Mouse (Mus musculus) embryonic facial prominence, embryonic 14.5 days (tissue): ENCODE results near the gene Omd. TPM values are rescaled to one million over a fixed set of nuclear protein-coding genes. Genes with fewer than 3 reads are reported as not detected.

ENCODE experiments used
- ATAC-seq: fragments of 200-750 bp; cut with Nextera tagmentation; 2 replicates; pipeline ENCODE4 v1.8.0; 2017; ENCODE audit warnings: low read depth, moderate number of reproducible peaks, moderate TSS enrichment
- DNase-seq: peaks from one replicate; pipeline ENCODE4 v3.0.0-alpha.2; 2015; ENCODE audit warnings: low spot score
- H3K27ac ChIP-seq: fragments of 300-500 bp; sonication (generic); replicated peaks from 2 replicates; pipeline ENCODE4 v1.5.1; 2014; ENCODE audit warnings: low read depth, mild to moderate bottlenecking, low read length, moderate library complexity
- H3K27me3 ChIP-seq: fragments of 300-500 bp; sonication (generic); replicated peaks from 2 replicates; pipeline ENCODE4 v1.6.1; 2014; ENCODE audit warnings: low read length; ENCODE audit not compliant: control insufficient read depth, insufficient read depth
- H3K36me3 ChIP-seq: fragments of 300-500 bp; sonication (generic); 2 replicates; pipeline ENCODE4 v1.6.1; 2014; ENCODE audit warnings: low read length, mixed read lengths; ENCODE audit not compliant: control insufficient read depth, insufficient read depth
- H3K4me1 ChIP-seq: fragments of 300-500 bp; sonication (generic); 2 replicates; pipeline ENCODE4 v1.6.1; 2014; ENCODE audit warnings: antibody characterized with exemption, low read length; ENCODE audit not compliant: control insufficient read depth, insufficient read depth
- H3K4me2 ChIP-seq: fragments of 300-500 bp; sonication (generic); 2 replicates; pipeline ENCODE4 v1.6.1; 2014; ENCODE audit warnings: low read depth, mild to moderate bottlenecking, low read length, moderate library complexity, mixed read lengths
- H3K4me3 ChIP-seq: fragments of 300-500 bp; sonication (generic); 2 replicates; pipeline ENCODE4 v1.5.1; 2014; ENCODE audit warnings: low read depth, mild to moderate bottlenecking, low read length
- H3K9ac ChIP-seq: fragments of 300-500 bp; sonication (generic); 2 replicates; pipeline ENCODE4 v1.6.1; 2014; ENCODE audit warnings: low read depth, mild to moderate bottlenecking, low read length, moderate library complexity, mixed read lengths
- H3K9me3 ChIP-seq: fragments of 300-500 bp; sonication (generic); 2 replicates; pipeline ENCODE4 v1.6.1; 2016; ENCODE audit warnings: low read length; ENCODE audit not compliant: control insufficient read depth
- WGBS: fragments of 180-500 bp; shearing (Covaris S2); extraction: QIAGEN DNeasy Blood & Tissue Kit; methylation state at CpG from one replicate; pipeline ENCODE4 v1.1.7; 2014; 5-methylcytosine and 5-hydroxymethylcytosine counted together
- polyA plus RNA-seq: library from polyadenylated mRNA; unstranded; fragments of >200 nt; fragmentation: Nextera tagmentation; extraction: Ambion mirVana; gene quantifications from 2 replicates; pipeline ENCODE4 v1.2.1, GENCODE M21; 2014

The Omd gene
- polyA plus RNA-seq = 19.2 and 31.9 TPM in 2 replicates

DNA sequence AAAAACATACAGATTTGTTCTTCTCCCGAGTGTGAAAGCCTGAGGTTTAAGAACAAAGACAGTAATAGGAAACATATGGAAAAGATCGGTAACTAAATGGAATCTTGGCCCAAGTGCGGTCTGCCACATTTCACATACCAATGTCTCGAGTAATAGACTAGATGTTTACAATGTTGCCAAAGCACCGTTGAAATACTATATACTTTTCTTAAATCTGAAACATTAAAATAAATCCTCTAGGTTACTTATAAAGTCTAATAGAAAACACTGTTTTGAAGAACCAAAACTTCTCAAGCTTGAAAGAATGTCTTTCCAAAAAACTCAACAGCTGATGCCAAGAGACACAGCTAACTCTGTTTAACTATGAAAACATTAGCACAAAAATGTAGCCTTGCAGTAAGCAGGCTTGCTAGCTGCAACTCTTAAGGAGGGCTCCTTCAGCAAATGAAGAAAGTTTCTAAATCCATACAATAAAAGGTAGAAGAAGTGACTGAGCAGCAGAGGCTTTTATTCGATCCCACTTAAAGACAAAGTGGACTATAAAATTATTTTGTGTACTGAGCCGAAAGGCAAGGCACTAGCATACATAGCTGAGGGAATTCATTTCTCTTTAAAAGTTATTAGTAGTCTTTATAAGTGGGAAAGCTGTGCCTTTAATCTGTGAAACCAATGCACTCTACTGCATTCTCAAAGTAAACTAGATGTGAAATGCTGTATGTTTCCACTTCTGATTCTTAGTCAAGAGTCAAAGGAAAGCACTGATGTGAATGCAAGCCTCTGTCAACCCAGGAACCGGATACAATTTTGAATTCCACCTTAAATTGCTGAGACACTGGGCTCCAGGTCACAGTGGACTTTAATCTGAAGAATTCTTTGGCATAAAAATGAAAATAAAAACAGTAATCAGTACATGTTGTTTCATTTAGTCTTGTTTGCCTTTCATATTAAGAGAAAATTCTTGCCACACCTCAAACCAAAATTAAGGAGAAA, at the start of gene Omd:
TSS of gene Omd (plus strand) at position 922 of the 990 bp plus-strand sequence.
- H3K36me3 ChIP-seq = no peaks in the 10 kb centered on the region
- no peak within 1 kb of the TSS for H3K4me3 ChIP-seq
- ATAC-seq (peak; percentile 85), DNase-seq (peak; percentile 95)
- H3K9me3 ChIP-seq = no peaks in the 10 kb centered on the region
- peaks cover 25% of the 10 kb centered on the region for H3K4me1 ChIP-seq
- peak within 1 kb of the TSS; percentile 91 for H3K27ac ChIP-seq
- WGBS = 19% methylated on average over 8 of the region's 8 CpGs
- H3K27me3 ChIP-seq = no peaks in the 10 kb centered on the region
- H3K9ac ChIP-seq = no peak within 1 kb of the TSS
- peak within 1 kb of the TSS; percentile 33 for H3K4me2 ChIP-seq

DNA sequence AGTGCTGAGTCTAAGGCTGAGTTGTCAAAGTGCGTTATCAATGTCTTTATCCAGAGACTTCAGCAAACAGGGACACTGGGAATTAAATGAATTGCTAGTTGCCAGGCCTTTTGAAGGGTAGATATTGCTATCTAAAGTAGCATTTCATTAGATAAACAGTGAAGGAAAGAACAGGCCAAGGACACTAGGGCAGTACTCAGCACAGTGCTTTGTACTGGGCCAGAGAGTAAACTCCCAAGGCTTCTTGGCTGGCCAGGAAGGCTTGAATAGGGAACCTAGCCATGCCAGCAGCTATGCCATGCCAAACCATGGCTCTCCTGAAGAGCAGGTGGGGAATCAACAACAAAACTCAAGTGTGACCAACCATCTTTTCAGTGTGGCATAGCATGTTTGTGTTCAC, 45.3 kb upstream of the Omd start:
- whole genome bisulfite sequencing = 100% methylated on average over 1 of the region's 1 CpGs
- no peaks in the 10 kb centered on the region for H3K4me1 ChIP-seq
- no peaks in the 10 kb centered on the region for H3K9me3 ChIP-seq
- no peak for DNase-seq
- no peak for ATAC-seq
- H3K36me3 ChIP-seq = no peaks in the 10 kb centered on the region
- no peaks in the 10 kb centered on the region for H3K27me3 ChIP-seq
- no peak overlapping the region for H3K9ac ChIP-seq
- H3K4me3 ChIP-seq = no peak overlapping the region
- H3K27ac ChIP-seq = no peak overlapping the region
- no peak overlapping the region for H3K4me2 ChIP-seq

DNA sequence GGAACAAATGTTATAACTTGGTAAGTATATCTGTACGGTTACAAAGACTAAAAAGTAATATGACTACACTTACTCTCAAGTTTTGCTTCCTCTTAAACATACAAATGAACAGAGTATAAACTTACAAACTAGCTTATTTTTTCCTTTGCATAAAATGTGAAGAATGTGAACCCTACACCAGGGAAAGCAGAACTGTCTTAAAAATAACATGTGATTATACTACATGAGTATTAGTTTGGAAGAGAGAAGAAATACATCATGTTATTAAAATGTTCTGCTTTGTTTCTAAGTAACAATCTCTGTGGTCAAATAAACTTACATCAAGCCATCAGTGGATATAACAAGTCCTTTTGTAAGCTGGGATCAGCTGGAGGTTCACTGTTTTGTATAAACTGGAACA, 43.6 kb upstream of the Omd start:
- H3K9ac ChIP-seq = no peak overlapping the region
- DNase-seq (no peak), ATAC-seq (no peak)
- 51% methylated on average over 1 of the region's 1 CpGs for WGBS
- no peak overlapping the region for H3K4me2 ChIP-seq
- H3K4me1 ChIP-seq = peaks cover 5% of the 10 kb centered on the region
- H3K27me3 ChIP-seq = no peaks in the 10 kb centered on the region
- H3K4me3 ChIP-seq = no peak overlapping the region
- H3K9me3 ChIP-seq = no peaks in the 10 kb centered on the region
- H3K36me3 ChIP-seq = no peaks in the 10 kb centered on the region
- no peak overlapping the region for H3K27ac ChIP-seq

DNA sequence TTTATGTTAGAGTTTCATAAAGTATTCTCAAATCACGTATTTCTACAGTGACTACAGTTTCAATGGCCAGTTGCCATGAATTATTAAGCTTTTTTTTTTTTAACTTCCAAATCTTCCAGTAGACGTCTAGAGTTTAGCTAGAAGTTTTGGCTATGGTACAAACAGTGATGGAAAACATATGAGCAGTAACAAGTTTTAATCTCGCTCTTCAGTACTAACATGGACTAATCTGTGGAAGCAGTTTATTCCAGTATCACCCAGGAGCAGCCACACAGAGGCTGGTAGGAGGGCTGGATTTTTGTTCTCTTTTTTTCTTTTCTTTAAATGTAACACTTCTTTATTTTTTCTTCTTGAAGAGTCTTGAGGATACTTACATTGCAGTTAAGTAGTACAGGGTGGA, 38.0 kb upstream of the Omd start, which contains the start of gene Aspn:
TSS of gene Aspn (plus strand) at position 165 of the 400 bp plus-strand sequence.
- no peaks in the 10 kb centered on the region for H3K27me3 ChIP-seq
- peak within 1 kb of the TSS; percentile 63 for H3K9ac ChIP-seq
- H3K27ac ChIP-seq = peak within 1 kb of the TSS; percentile 86
- 0 out of 2 replicates have a peak, but pooled peaks have one; percentile 50 for ATAC-seq
- H3K9me3 ChIP-seq = no peaks in the 10 kb centered on the region
- H3K4me3 ChIP-seq = peak within 1 kb of the TSS; percentile 23
- H3K36me3 ChIP-seq = no peaks in the 10 kb centered on the region
- peak within 1 kb of the TSS; percentile 43 for H3K4me2 ChIP-seq
- WGBS = 32% methylated on average over 3 of the region's 3 CpGs
- DNase-seq = peak; percentile 91
- H3K4me1 ChIP-seq = peaks cover 14% of the 10 kb centered on the region

DNA sequence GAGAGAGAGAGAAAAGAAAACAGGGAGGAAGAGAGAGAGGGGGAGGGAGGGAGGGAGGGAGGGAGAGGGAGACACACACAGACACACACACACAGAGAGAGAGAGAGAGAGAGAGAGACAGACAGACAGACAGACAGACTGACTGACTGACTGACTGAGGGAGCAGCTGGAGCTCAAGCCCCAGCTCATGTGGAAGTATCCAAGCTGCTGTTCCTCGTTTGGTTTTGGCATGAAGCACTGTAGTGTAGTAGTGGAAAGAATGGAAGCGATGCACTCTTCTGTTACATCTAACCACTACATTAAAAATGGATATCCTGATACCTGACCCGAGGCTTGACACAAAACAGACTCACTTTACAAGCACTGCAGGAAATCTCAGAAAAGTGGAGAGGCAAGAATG, 36.6 kb upstream of the Omd start:
- Histone ChIP-seq H3K27me3 (no peaks in the 10 kb centered on the region), H3K36me3 (no peaks in the 10 kb centered on the region), H3K4me3 (peak overlapping the region; percentile 23), H3K4me2 (peak overlapping the region; percentile 43), H3K4me1 (peaks cover 14% of the 10 kb centered on the region), H3K9ac (peak overlapping the region; percentile 63), H3K9me3 (no peaks in the 10 kb centered on the region), H3K27ac (peak overlapping the region; percentile 86)
- ATAC-seq = peak; percentile 88
- peak; percentile 92 for DNase-seq
- WGBS = 24% methylated on average over 3 of the region's 3 CpGs

DNA sequence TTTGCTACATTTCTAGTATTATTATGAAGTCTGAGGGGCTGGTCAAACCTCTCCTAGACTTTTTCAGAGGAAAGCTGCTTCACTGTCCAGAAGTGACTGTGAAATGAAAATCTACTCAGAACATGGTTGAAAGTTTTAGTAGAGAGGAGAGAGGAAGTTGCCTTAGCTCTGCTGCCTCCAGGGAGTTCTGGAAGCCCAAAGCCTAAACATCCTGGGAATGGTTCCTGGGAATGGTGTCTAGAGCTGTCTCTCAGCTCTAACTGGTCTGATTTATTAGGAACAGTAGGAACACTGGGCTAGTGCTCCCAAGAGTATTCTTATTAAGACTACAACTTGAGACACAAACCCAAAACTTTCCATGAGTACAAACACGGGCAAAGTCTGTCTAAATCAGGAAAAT, 35.7 kb upstream of the Omd start:
- ATAC-seq (no peak), DNase-seq (no peak)
- Histone ChIP-seq H3K36me3 (no peaks in the 10 kb centered on the region), H3K4me2 (peak overlapping the region; percentile 43), H3K4me3 (peak overlapping the region; percentile 23), H3K4me1 (peaks cover 14% of the 10 kb centered on the region), H3K27ac (peak overlapping the region; percentile 86), H3K9me3 (no peaks in the 10 kb centered on the region), H3K9ac (peak overlapping the region; percentile 63; the same call in 1 of the 2 replicates), H3K27me3 (no peaks in the 10 kb centered on the region)
- WGBS = 47% methylated on average over 1 of the region's 1 CpGs

DNA sequence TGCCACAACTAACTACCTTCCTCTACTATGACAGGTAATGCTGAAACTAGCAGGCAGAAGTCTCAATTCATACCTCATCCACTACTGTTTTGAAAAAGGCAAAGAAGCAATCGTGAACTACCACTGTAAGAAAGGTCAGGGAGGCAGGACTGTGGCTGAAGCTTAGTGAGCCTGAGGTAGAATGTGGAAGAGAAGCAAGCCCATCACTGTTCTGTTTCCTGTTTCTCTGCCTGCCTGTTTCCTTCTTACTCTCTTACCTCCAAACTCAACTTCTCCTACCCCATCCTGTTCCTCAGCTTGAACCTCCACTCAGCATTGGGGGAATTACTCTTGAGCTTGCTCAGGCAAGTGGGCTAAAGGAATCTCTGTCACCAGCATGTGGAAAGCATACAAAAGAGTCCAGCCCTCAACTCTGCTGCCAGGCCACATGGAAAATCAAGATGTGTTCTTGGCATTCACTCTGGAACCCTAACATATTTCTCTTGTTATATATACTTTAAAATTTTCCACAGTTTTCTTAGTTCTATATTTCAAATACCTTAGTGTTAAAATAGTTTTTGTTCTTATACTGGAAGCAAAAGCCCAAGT, 34.6 kb upstream of the Omd start:
- Histone ChIP-seq H3K4me1 (peaks cover 14% of the 10 kb centered on the region), H3K9me3 (no peaks in the 10 kb centered on the region), H3K4me2 (peak overlapping the region; percentile 43), H3K27ac (peak overlapping the region; percentile 86), H3K36me3 (no peaks in the 10 kb centered on the region), H3K4me3 (no peak overlapping the region; the same call in 1 of the 2 replicates), H3K27me3 (no peaks in the 10 kb centered on the region), H3K9ac (no peak overlapping the region)
- peak; percentile 82 for DNase-seq
- 75% methylated on average over 1 of the region's 1 CpGs for WGBS
- ATAC-seq = no peak

DNA sequence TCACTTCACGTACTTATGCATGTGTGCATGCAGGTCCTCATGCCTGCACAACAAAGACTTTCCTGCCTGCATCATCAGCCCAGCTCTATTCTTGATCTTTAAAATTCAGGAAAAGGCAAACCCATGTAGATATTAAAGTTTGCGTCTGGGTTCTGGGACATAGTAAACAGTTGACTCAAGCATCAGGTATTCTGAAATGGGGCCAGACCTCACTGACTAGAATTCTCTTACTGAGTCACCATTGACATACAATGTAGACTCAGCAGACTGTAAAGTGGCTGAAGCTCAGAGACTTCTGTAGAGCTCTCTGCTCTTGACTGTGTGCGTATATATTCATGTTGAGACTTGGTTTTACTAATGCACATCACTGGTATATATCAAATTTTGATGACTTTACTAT, 32.6 kb upstream of the Omd start:
- H3K4me2 ChIP-seq = no peak overlapping the region
- H3K27ac ChIP-seq = no peak overlapping the region
- no peaks in the 10 kb centered on the region for H3K36me3 ChIP-seq
- no peaks in the 10 kb centered on the region for H3K27me3 ChIP-seq
- no peak overlapping the region for H3K4me3 ChIP-seq
- DNase-seq = no peak
- WGBS = 85% methylated on average over 3 of the region's 3 CpGs
- no peak for ATAC-seq
- peaks cover 8% of the 10 kb centered on the region for H3K4me1 ChIP-seq
- H3K9me3 ChIP-seq = no peaks in the 10 kb centered on the region
- H3K9ac ChIP-seq = no peak overlapping the region
